Mouse (Mus musculus) lung, embryonic 14.5 days (tissue): ENCODE data around the gene Ddx19a. TPM values are rescaled to one million over a fixed set of nuclear protein-coding genes. Genes with fewer than 3 reads are reported as not detected.

Experiments used
- ATAC-seq: fragments of 200-750 bp; cut with Nextera tagmentation; 2 replicates; pipeline ENCODE4 v1.8.0; 2017; ENCODE audit warnings: mild to moderate bottlenecking, moderate TSS enrichment, moderate library complexity; ENCODE audit not compliant: insufficient read depth
- DNase-seq: peaks from one replicate; pipeline ENCODE4 v3.0.0-alpha.2; 2015
- H3K27ac ChIP-seq: fragments of 300-500 bp; sonication (generic); 2 replicates; pipeline ENCODE4 v1.5.1; 2014; ENCODE audit warnings: low read depth, mild to moderate bottlenecking, moderate library complexity
- H3K27me3 ChIP-seq: fragments of 300-500 bp; sonication (generic); 2 replicates; pipeline ENCODE4 v1.6.1; 2014; ENCODE audit warnings: low read length, control low read depth; ENCODE audit not compliant: insufficient read depth
- H3K36me3 ChIP-seq: fragments of 300-500 bp; sonication (generic); 2 replicates; pipeline ENCODE4 v1.6.1; 2014; ENCODE audit warnings: control low read depth; ENCODE audit not compliant: insufficient read depth
- H3K4me1 ChIP-seq: fragments of 300-500 bp; sonication (generic); 2 replicates; pipeline ENCODE4 v1.6.1; 2014; ENCODE audit warnings: antibody characterized with exemption, control low read depth; ENCODE audit not compliant: insufficient read depth
- H3K4me2 ChIP-seq: fragments of 300-500 bp; sonication (generic); 2 replicates; pipeline ENCODE4 v1.6.1; 2014; ENCODE audit warnings: mild to moderate bottlenecking
- H3K4me3 ChIP-seq: fragments of 300-500 bp; sonication (generic); 2 replicates; pipeline ENCODE4 v1.5.1; 2014; ENCODE audit warnings: low read depth, low read length
- H3K9ac ChIP-seq: fragments of 300-500 bp; sonication (generic); 2 replicates; pipeline ENCODE4 v1.6.1; 2014
- H3K9me3 ChIP-seq: fragments of 300-500 bp; sonication (generic); 2 replicates; pipeline ENCODE4 v1.6.1; 2016; ENCODE audit warnings: low read depth, low read length, control low read depth
- CTCF ChIP-seq: IDR thresholded peaks from 2 replicates; pipeline ENCODE4 v1.5.1; 2016; ENCODE audit warnings: antibody characterized with exemption, low read depth
- WGBS: fragments of 180-500 bp; shearing (Covaris S2); extraction: QIAGEN DNeasy Blood & Tissue Kit; methylation state at CpG from one replicate; pipeline ENCODE4 v1.1.7; 2014; 5-methylcytosine and 5-hydroxymethylcytosine counted together
- polyA plus RNA-seq: library from polyadenylated mRNA; unstranded; fragments of >200 nt; fragmentation: Nextera tagmentation; extraction: Ambion mirVana; gene quantifications from 2 replicates; pipeline ENCODE4 v1.2.1, GENCODE M21; 2014

Ddx19a gene
- polyA plus RNA-seq, 1 experiment from 2014 or later: 19.1 TPM

- no peaks in the 10 kb centered on the region for H3K9me3 ChIP-seq
- H3K9ac ChIP-seq: no peak overlapping the region
- no peak overlapping the region for H3K4me2 ChIP-seq
- no peaks in the 10 kb centered on the region for H3K36me3 ChIP-seq
- H3K4me1 ChIP-seq: no peaks in the 10 kb centered on the region
- no peaks in the 10 kb centered on the region for H3K27me3 ChIP-seq
- no peak overlapping the region for H3K4me3 ChIP-seq
- H3K27ac ChIP-seq: no peak overlapping the region
- ATAC-seq: no peak
- no peak for TF ChIP-seq CTCF
- no peak for DNase-seq
- WGBS: 59% methylated on average over 4 of the region's 4 CpGs
Observed at GRCm38 (mm10) chr8:110945716-110946115, 51.9 kb downstream of the Ddx19a start.

GRCm38 (mm10) chr8:110944276-110944876 is 53.2 kb downstream of the Ddx19a start:
- no peak overlapping the region for H3K27ac ChIP-seq
- no peak for TF ChIP-seq CTCF
- DNase-seq: no peak
- no peak overlapping the region for H3K9ac ChIP-seq
- H3K27me3 ChIP-seq: no peaks in the 10 kb centered on the region
- H3K9me3 ChIP-seq: no peaks in the 10 kb centered on the region
- ATAC-seq: no peak
- no peak overlapping the region for H3K4me3 ChIP-seq
- no peaks in the 10 kb centered on the region for H3K36me3 ChIP-seq
- H3K4me1 ChIP-seq: no peaks in the 10 kb centered on the region
- 73% methylated on average over 7 of the region's 7 CpGs for WGBS
- H3K4me2 ChIP-seq: no peak overlapping the region

- Histone ChIP-seq H3K4me2 (no peak overlapping the region), H3K36me3 (no peaks in the 10 kb centered on the region), H3K9me3 (no peaks in the 10 kb centered on the region), H3K27ac (peak overlapping the region; percentile 37), H3K4me3 (no peak overlapping the region), H3K9ac (no peak overlapping the region), H3K27me3 (no peaks in the 10 kb centered on the region), H3K4me1 (no peaks in the 10 kb centered on the region)
- ATAC-seq (peak; percentile 47; the same call in 1 of the 2 replicates), DNase-seq (peak; percentile 37)
- no peak for TF ChIP-seq CTCF
- WGBS: 64% methylated on average over 10 of the region's 10 CpGs
Observed at GRCm38 (mm10) chr8:110941453-110941948, 56.1 kb downstream of the Ddx19a start.

- Histone ChIP-seq H3K4me2 (no peak overlapping the region), H3K4me3 (no peak overlapping the region), H3K9ac (no peak overlapping the region), H3K36me3 (no peaks in the 10 kb centered on the region), H3K9me3 (no peaks in the 10 kb centered on the region), H3K27ac (peak overlapping the region; percentile 37), H3K4me1 (no peaks in the 10 kb centered on the region), H3K27me3 (no peaks in the 10 kb centered on the region)
- 80% methylated on average over 15 of the region's 15 CpGs for WGBS
- ATAC-seq (no peak), DNase-seq (no peak)
- no peak for TF ChIP-seq CTCF
Observed at GRCm38 (mm10) chr8:110940682-110941452, 56.7 kb downstream of the Ddx19a start.

- DNase-seq (peak; percentile 24), ATAC-seq (peak; percentile 54; the same call in 1 of the 2 replicates)
Observed at GRCm38 (mm10) chr8:110938882-110939589, 58.6 kb downstream of the Ddx19a start.

GRCm38 (mm10) chr8:110936217-110936616 is 61.4 kb downstream of the Ddx19a start:
- no peak for ATAC-seq
- WGBS: 86% methylated on average over 12 of the region's 12 CpGs
- Histone ChIP-seq H3K4me3 (no peak overlapping the region), H3K27me3 (no peaks in the 10 kb centered on the region), H3K9ac (no peak overlapping the region), H3K4me2 (no peak overlapping the region), H3K36me3 (no peaks in the 10 kb centered on the region), H3K4me1 (no peaks in the 10 kb centered on the region), H3K27ac (no peak overlapping the region), H3K9me3 (no peaks in the 10 kb centered on the region)
- TF ChIP-seq CTCF: no peak
- DNase-seq: no peak

More at GRCm38 (mm10) chr8:110938882-110939589, 58.6 kb downstream of the Ddx19a start:
- Histone ChIP-seq H3K27me3 (no peaks in the 10 kb centered on the region), H3K9ac (no peak overlapping the region), H3K4me3 (no peak overlapping the region), H3K36me3 (no peaks in the 10 kb centered on the region), H3K9me3 (no peaks in the 10 kb centered on the region), H3K27ac (peak overlapping the region; percentile 6; the same call in 1 of the 2 replicates), H3K4me2 (no peak overlapping the region), H3K4me1 (no peaks in the 10 kb centered on the region)
- no peak for TF ChIP-seq CTCF
- WGBS: 55% methylated on average over 6 of the region's 6 CpGs

- ATAC-seq (no peak), DNase-seq (no peak)
- Histone ChIP-seq H3K9ac (no peak overlapping the region), H3K36me3 (no peaks in the 10 kb centered on the region), H3K9me3 (no peaks in the 10 kb centered on the region), H3K4me3 (no peak overlapping the region), H3K27ac (no peak overlapping the region), H3K27me3 (no peaks in the 10 kb centered on the region), H3K4me2 (no peak overlapping the region), H3K4me1 (no peaks in the 10 kb centered on the region)
- no peak for TF ChIP-seq CTCF
- 80% methylated on average over 2 of the region's 2 CpGs for WGBS
Observed at GRCm38 (mm10) chr8:110933272-110933671, 64.3 kb downstream of the Ddx19a start.
